Mouse (Mus musculus) E14TG2a.4 (cell line): ENCODE measurements around the gene Atg7.

Experiments
- CTCF ChIP-seq: conservative IDR thresholded peaks from 2 replicates; pipeline ENCODE4 v1.5.1; 2014; ENCODE audit warnings: low read length
- POU5F1 ChIP-seq: IDR thresholded peaks from 2 replicates; pipeline ENCODE4 v1.6.1; 2014; ENCODE audit warnings: low read length, borderline replicate concordance

- no peak for TF ChIP-seq CTCF
- no peak for TF ChIP-seq POU5F1
Measured at GRCm38 (mm10) chr6:114676091-114676490, 33.2 kb downstream of the Atg7 start.
